Mouse (Mus musculus) olfactory bulb, adult 2 months (tissue): ENCODE measurements around the gene Mtfp1.

Experiments used
- CTCF ChIP-seq: fragments of 200-500 bp; IDR thresholded peaks from 2 replicates; pipeline ENCODE4 v1.5.1; 2012; ENCODE audit warnings: low read depth, mild to moderate bottlenecking, low read length, moderate library complexity; ENCODE audit not compliant: insufficient read depth
- POLR2A ChIP-seq: fragments of 200-500 bp; IDR thresholded peaks from 2 replicates; pipeline ENCODE4 v1.6.1; 2012; ENCODE audit warnings: mild to moderate bottlenecking, low read depth, low read length, moderate library complexity; ENCODE audit not compliant: insufficient read depth

GRCm38 (mm10) chr11:4046526-4046925 is 48.7 kb downstream of the Mtfp1 start:
- TF ChIP-seq POLR2A = no peak
- TF ChIP-seq CTCF = no peak
